Mouse (Mus musculus): Measurements from ENCODE around the gene Chchd6.

GRCm38 (mm10) chr6:89498764-89499516 lies 96.5 kb downstream of the Chchd6 start:
- TF ChIP-seq GATA1 (IDR thresholded peaks at IDR 0.05; ENCODE audit: borderline replicate concordance, low read length) (no peak), FLI1 (IDR thresholded peaks at IDR 0.05; ENCODE audit: low read length) (no peak)

All from megakaryocyte, embryonic 14.5 days (primary cell).